In genomic region chr11:63456356-63456755, GRCm38 (mm10) we compare ENCODE assay signal across 15 mouse cellular contexts.
DNase-seq lines count a peak whose midpoint lies in the region; ATAC-seq and TF ChIP-seq lines count a peak whose summit lies in the region.
"Had no signal": no experiment of that assay in that cellular context is flagged by ENCODE, and none has a peak within 500 bp of the region (broad histone marks: within the 10 kb centered on the region; RNA-seq: fewer than 3 reads in every experiment).

No protein-coding gene starts in this region.

- no peak overlapping the region for H3K4me3 ChIP-seq in kidney, embryonic 16.5 days (ENCODE audit: low read length)
- no peak overlapping the region for H3K4me3 ChIP-seq in hindbrain, postnatal 0 days (ENCODE audit: low read length)
- H3K4me3 ChIP-seq: hindbrain, embryonic 15.5 days; layer of hippocampus, adult 2 months; liver, embryonic 15.5 days had no signal

- no peak overlapping the region for H3K4me2 ChIP-seq in kidney, embryonic 16.5 days (replicated peaks; ENCODE audit: low read depth, low read length)
- no peak overlapping the region for H3K4me2 ChIP-seq in hindbrain, postnatal 0 days (ENCODE audit: low read depth, low read length)
- H3K4me2 ChIP-seq: hindbrain, embryonic 15.5 days; liver, embryonic 15.5 days had no signal

- ATAC-seq in kidney, embryonic 16.5 days (ENCODE audit: low FRiP score, low TSS enrichment): no peak
- no peak for ATAC-seq in hindbrain, postnatal 0 days
- ATAC-seq in erythroid progenitor cell, adult 5-6 weeks (replicated peaks; ENCODE audit: low FRiP score, poor library complexity, severe bottlenecking): no peak

- no peaks in the 10 kb centered on the region for H3K36me3 ChIP-seq in kidney, embryonic 16.5 days (ENCODE audit: insufficient read depth, low read length)
- H3K36me3 ChIP-seq in hindbrain, postnatal 0 days (ENCODE audit: insufficient read depth, low read length): no peaks in the 10 kb centered on the region
- H3K36me3 ChIP-seq: hindbrain, embryonic 15.5 days; liver, embryonic 15.5 days had no signal

- peak; percentile 21 for DNase-seq in kidney, postnatal 14 days
- DNase-seq in testis, postnatal 10 days (ENCODE audit: low spot score): peak; percentile 29
- no peak for DNase-seq in testis, postnatal 14 days (ENCODE audit: low spot score)
- peak; percentile 40 for DNase-seq in hindbrain, postnatal 0 days (ENCODE audit: low spot score)
- DNase-seq in spleen, postnatal 14 days (ENCODE audit: low spot score in 2 of 2): no peak
- no peak for DNase-seq in urinary bladder, postnatal 10 days (ENCODE audit: low spot score)
- DNase-seq: cerebellum, postnatal 25 days; heart, adult 18-20 months; right cerebral cortex, postnatal 4 days had no signal

- H3K27me3 ChIP-seq in kidney, embryonic 16.5 days (ENCODE audit: insufficient read depth, low read length): no peaks in the 10 kb centered on the region
- no peaks in the 10 kb centered on the region for H3K27me3 ChIP-seq in hindbrain, postnatal 0 days (ENCODE audit: insufficient read depth, low read length)
- H3K27me3 ChIP-seq: CH12.LX; liver, embryonic 15.5 days had no signal

- H3K4me1 ChIP-seq in kidney, embryonic 16.5 days (ENCODE audit: insufficient read depth, low read length): no peaks in the 10 kb centered on the region
- 0 out of 2 replicates have a peak, but pooled peaks cover 3% of the 10 kb centered on the region for H3K4me1 ChIP-seq in hindbrain, postnatal 0 days (ENCODE audit: insufficient read depth, low read length)
- H3K4me1 ChIP-seq: liver, embryonic 15.5 days had no signal

- WGBS in kidney, embryonic 16.5 days: 82% methylated on average over 3 of the region's 3 CpGs
- 54% methylated on average over 3 of the region's 3 CpGs for WGBS in hindbrain, postnatal 0 days

- no peak overlapping the region for H3K27ac ChIP-seq in kidney, embryonic 16.5 days (ENCODE audit: low read length)
- H3K27ac ChIP-seq in hindbrain, postnatal 0 days: no peak overlapping the region
- H3K27ac ChIP-seq: hindbrain, embryonic 15.5 days; layer of hippocampus, adult 2 months; liver, embryonic 15.5 days had no signal

- peaks cover 9% of the 10 kb centered on the region for H3K9me3 ChIP-seq in kidney, embryonic 16.5 days (ENCODE audit: low read length)
- no peaks in the 10 kb centered on the region for H3K9me3 ChIP-seq in hindbrain, postnatal 0 days (ENCODE audit: low read length)
- H3K9me3 ChIP-seq: hindbrain, embryonic 15.5 days; liver, embryonic 15.5 days had no signal

- no peak overlapping the region for H3K9ac ChIP-seq in kidney, embryonic 16.5 days (replicated peaks; ENCODE audit: low read length)
- H3K9ac ChIP-seq in hindbrain, postnatal 0 days (replicated peaks; ENCODE audit: low read length): no peak overlapping the region
- H3K9ac ChIP-seq: hindbrain, embryonic 15.5 days; liver, embryonic 15.5 days had no signal

- no peak for TF ChIP-seq CTCF in hindbrain, postnatal 0 days (IDR thresholded peaks at IDR 0.05; ENCODE audit: low read depth)

Comparison
In these comparisons a context has a peak if more than half of its experiments do, and no peak if none do; other contexts are left out.
1. DNase-seq: peak in kidney, postnatal 14 days (single experiment), testis, postnatal 10 days (single experiment) and hindbrain, postnatal 0 days (single experiment); none in testis, postnatal 14 days (single experiment), spleen, postnatal 14 days (0 of 2) and urinary bladder, postnatal 10 days (single experiment).